Mouse (Mus musculus) C2C12 (cell line): ENCODE data around the gene 3110018I06Rik. TPM values are rescaled to one million over a fixed set of nuclear protein-coding genes. Genes with fewer than 3 reads are reported as not detected.

Experiments
- H3K27me3 ChIP-seq: one replicate; pipeline ENCODE4 v1.6.1; 2011; ENCODE audit not compliant: control insufficient read depth, insufficient read depth, insufficient read length
- H3K36me3 ChIP-seq: one replicate; pipeline ENCODE4 v1.6.1; 2011; ENCODE audit not compliant: control insufficient read depth, insufficient read depth
- H3K4me3 ChIP-seq: one replicate; pipeline ENCODE4 v1.5.1; 2011; ENCODE audit warnings: mild to moderate bottlenecking, control low read depth; ENCODE audit not compliant: poor library complexity, insufficient read depth, severe bottlenecking
- H3K79me2 ChIP-seq: one replicate; pipeline ENCODE4 v1.6.1; 2011; ENCODE audit not compliant: control insufficient read depth, insufficient read depth
- H3K79me3 ChIP-seq: one replicate; pipeline ENCODE4 v1.6.1; 2011; ENCODE audit warnings: low read depth, control low read depth
- H3ac ChIP-seq: one replicate; pipeline ENCODE3; 2011; ENCODE audit warnings: low read depth; ENCODE audit not compliant: control insufficient read depth, insufficient read length
- CEBPB ChIP-seq: IDR thresholded peaks from one replicate; pipeline ENCODE4 v1.6.1; 2011; ENCODE audit warnings: low read depth, mild to moderate bottlenecking, control low read depth, moderate library complexity
- CTCF ChIP-seq: IDR thresholded peaks from one replicate; pipeline ENCODE4 v1.5.1; 2011; ENCODE audit not compliant: control insufficient read depth, insufficient read depth, insufficient read length
- FOSL1 ChIP-seq: IDR thresholded peaks from one replicate; pipeline ENCODE4 v1.8.0; 2011; ENCODE audit warnings: mild to moderate bottlenecking, low read length; ENCODE audit not compliant: poor library complexity, insufficient read depth, severe bottlenecking
- MAX ChIP-seq: IDR thresholded peaks from one replicate; pipeline ENCODE4 v1.6.1; 2011; ENCODE audit warnings: mild to moderate bottlenecking, control low read depth
- MYOD1 ChIP-seq: IDR thresholded peaks from one replicate; pipeline ENCODE4 v1.6.1; 2011; ENCODE audit warnings: low read depth; ENCODE audit not compliant: control insufficient read depth, insufficient read length
- MYOG ChIP-seq: IDR thresholded peaks from one replicate; pipeline ENCODE4 v1.6.1; 2011; ENCODE audit not compliant: control insufficient read depth, insufficient read length; ENCODE audit errors: extremely low read depth
- USF1 ChIP-seq: IDR thresholded peaks from one replicate; pipeline ENCODE4 v1.6.1; 2011; ENCODE audit warnings: low read depth, mild to moderate bottlenecking, control low read depth, moderate library complexity
- polyA plus RNA-seq: library from polyadenylated mRNA; unstranded; fragments of >200 nt; fragmentation: generic; extraction: Trizol; gene quantifications from one replicate; pipeline ENCODE4 v1.2.1, GENCODE M21; 2012; ENCODE audit warnings: missing spikeins

3110018I06Rik gene
- polyA plus RNA-seq, 1 experiment = not detected

GRCm38 (mm10) chr12:107483031-107483430 lies 5.4 kb upstream of the 3110018I06Rik start:
- H3K27me3 ChIP-seq = no peaks in the 10 kb centered on the region
- no peaks in the 10 kb centered on the region for H3K36me3 ChIP-seq
- no peak overlapping the region for H3K4me3 ChIP-seq
- no peaks in the 10 kb centered on the region for H3K79me2 ChIP-seq
- TF ChIP-seq CTCF (no peak), MAX (no peak), FOSL1 (no peak), MYOD1 (no peak), MYOG (no peak), CEBPB (no peak), USF1 (no peak)
- no peaks in the 10 kb centered on the region for H3K79me3 ChIP-seq
- no peak overlapping the region for H3ac ChIP-seq

GRCm38 (mm10) chr12:107491344-107491743 lies 2.9 kb downstream of the 3110018I06Rik start:
- H3K36me3 ChIP-seq = no peaks in the 10 kb centered on the region
- no peak overlapping the region for H3K4me3 ChIP-seq
- no peaks in the 10 kb centered on the region for H3K79me2 ChIP-seq
- no peaks in the 10 kb centered on the region for H3K27me3 ChIP-seq
- no peaks in the 10 kb centered on the region for H3K79me3 ChIP-seq
- TF ChIP-seq MYOD1 (no peak), CTCF (no peak), FOSL1 (no peak), CEBPB (no peak)
- H3ac ChIP-seq = no peak overlapping the region

GRCm38 (mm10) chr12:107496924-107497323 lies 8.5 kb downstream of the 3110018I06Rik start:
- Histone ChIP-seq H3K79me3 (no peaks in the 10 kb centered on the region), H3K36me3 (no peaks in the 10 kb centered on the region), H3K4me3 (no peak overlapping the region), H3K79me2 (no peaks in the 10 kb centered on the region), H3ac (no peak overlapping the region), H3K27me3 (no peaks in the 10 kb centered on the region)
- TF ChIP-seq CTCF (no peak), FOSL1 (no peak), CEBPB (no peak)

GRCm38 (mm10) chr12:107509661-107510237 lies 21.3 kb downstream of the 3110018I06Rik start:
- H3K4me3 ChIP-seq = no peak overlapping the region
- no peaks in the 10 kb centered on the region for H3K79me2 ChIP-seq
- no peaks in the 10 kb centered on the region for H3K36me3 ChIP-seq
- no peaks in the 10 kb centered on the region for H3K27me3 ChIP-seq
- no peaks in the 10 kb centered on the region for H3K79me3 ChIP-seq
- TF ChIP-seq FOSL1 (no peak), MYOD1 (no peak), MAX (no peak), CEBPB (no peak), CTCF (no peak), USF1 (no peak), MYOG (no peak)
- no peak overlapping the region for H3ac ChIP-seq

GRCm38 (mm10) chr12:107511112-107511511 lies 22.7 kb downstream of the 3110018I06Rik start:
- no peak for TF ChIP-seq USF1
- TF ChIP-seq MYOD1 = no peak
- no peak for TF ChIP-seq CEBPB
- TF ChIP-seq MYOG = no peak
- no peak for TF ChIP-seq CTCF
- H3ac ChIP-seq = no peak overlapping the region
- H3K27me3 ChIP-seq = no peaks in the 10 kb centered on the region

More at GRCm38 (mm10) chr12:107511112-107511511, 22.7 kb downstream of the 3110018I06Rik start:
- Histone ChIP-seq H3K79me2 (no peaks in the 10 kb centered on the region), H3K36me3 (no peaks in the 10 kb centered on the region), H3K79me3 (no peaks in the 10 kb centered on the region), H3K4me3 (no peak overlapping the region)
